24 mouse cellular contexts compared by ENCODE assay signal in the genomic region with DNA sequence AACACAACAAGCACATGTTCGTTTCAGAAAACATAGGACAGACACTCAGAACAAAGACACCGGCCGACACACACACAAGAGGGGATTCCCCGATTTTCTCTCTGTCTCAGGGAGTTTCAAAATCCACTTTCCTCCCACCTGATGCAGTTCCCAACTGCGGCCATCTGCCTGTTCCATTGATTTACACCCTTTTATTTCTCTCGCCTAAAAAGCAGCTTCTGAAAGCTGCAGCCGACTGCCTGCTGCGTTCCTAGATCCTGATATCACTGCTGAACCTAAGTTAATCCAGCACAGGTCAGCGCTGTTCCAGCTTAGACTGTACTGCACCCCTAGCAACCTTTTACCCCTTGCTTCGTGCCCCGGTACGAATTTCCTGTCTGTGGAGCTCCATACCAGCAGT.
DNase-seq lines count a peak whose midpoint lies in the region; ATAC-seq and TF ChIP-seq lines count a peak whose summit lies in the region.
"Had no signal": no experiment of that assay in that cellular context is flagged by ENCODE, and none has a peak within 500 bp of the region (broad histone marks: within the 10 kb centered on the region; RNA-seq: fewer than 3 reads in every experiment).

No protein-coding gene starts in this region.

- no peak for TF ChIP-seq RAD21 in CH12.LX (IDR thresholded peaks at IDR 0.05; ENCODE audit: low read depth, low read length)

- H3K27me3 ChIP-seq in heart, embryonic 12.5 days (replicated peaks) = no peaks in the 10 kb centered on the region
- H3K27me3 ChIP-seq in CH12.LX (replicated peaks) = no peaks in the 10 kb centered on the region
- H3K27me3 ChIP-seq in forebrain, embryonic 16.5 days (replicated peaks; ENCODE audit: control insufficient read depth, insufficient read depth, low read length) = no peaks in the 10 kb centered on the region
- H3K27me3 ChIP-seq: embryonic facial prominence, embryonic 12.5 days; forebrain, embryonic 12.5 days; hindbrain, embryonic 15.5 days had no signal

- no peaks in the 10 kb centered on the region for H3K4me1 ChIP-seq in heart, embryonic 12.5 days (replicated peaks)
- peaks cover 0 to 9% of the 10 kb centered on the region in 2 experiments; a peak in 2 of 4 replicates for H3K4me1 ChIP-seq in CH12.LX (ENCODE audit: control insufficient read depth in 1 of 2, insufficient read depth in 2 of 2)
- H3K4me1 ChIP-seq in forebrain, embryonic 16.5 days (replicated peaks; ENCODE audit: control insufficient read depth, insufficient read depth, low read length) = no peaks in the 10 kb centered on the region
- H3K4me1 ChIP-seq: embryonic facial prominence, embryonic 12.5 days; forebrain, embryonic 12.5 days; hindbrain, embryonic 15.5 days had no signal

- dilution Hi-C loops in CH12.LX (cut with MboI; ENCODE audit: extremely low pct_ligation_motif_present, extremely low pct_unique_long_range_greater_than_20kb, low sequenced_read_pairs) = no loop called here

- DNase-seq in heart, adult 9 months (ENCODE audit: low spot score in 2 of 2) = no peak
- DNase-seq in CH12.LX (ENCODE audit: extremely low read depth) (peak; percentile 4), R1 (ENCODE audit: low read depth, low spot score) (peak; percentile 66)
- peak; percentile 5 for DNase-seq in layer of hippocampus, adult 9-10 months (ENCODE audit: low spot score)
- no peak for DNase-seq in right cerebral cortex, postnatal 4 days
- DNase-seq in adrenal gland, postnatal 25 days = no peak
- DNase-seq: adrenal gland, adult 2 months; adrenal gland, postnatal 36 days; B cell, adult 2 months; cerebellum, adult 11 months; cerebellum, adult 8-10 months; cerebellum, postnatal 14 days; forebrain, postnatal 0 days; gastrocnemius, adult 2 months; gastrocnemius, postnatal 25 days; heart, postnatal 10 days had no signal

- in situ Hi-C loops in CH12.LX (cut with MboI; ENCODE audit: low pct_ligation_motif_present, low pct_unique_long_range_greater_than_20kb, low sequenced_read_pairs) = no loop called here

- H3K27ac ChIP-seq in heart, embryonic 12.5 days (ENCODE audit: poor library complexity, severe bottlenecking) = no peak overlapping the region
- no peak overlapping the region for H3K27ac ChIP-seq in CH12.LX (ENCODE audit: insufficient read depth, low read depth)
- H3K27ac ChIP-seq in forebrain, embryonic 16.5 days (ENCODE audit: low read length) = no peak overlapping the region
- H3K27ac ChIP-seq: embryonic facial prominence, embryonic 12.5 days; forebrain, embryonic 12.5 days; gastrocnemius, adult 2 months; hindbrain, embryonic 15.5 days had no signal

- 0 out of 2 replicates have a peak, but pooled peaks cover 2% of the 10 kb centered on the region for H3K9me3 ChIP-seq in heart, embryonic 12.5 days (replicated peaks)
- H3K9me3 ChIP-seq in CH12.LX (replicated peaks; ENCODE audit: low read length) = no peaks in the 10 kb centered on the region
- no peaks in the 10 kb centered on the region for H3K9me3 ChIP-seq in forebrain, embryonic 16.5 days (ENCODE audit: control insufficient read depth, low read length)
- H3K9me3 ChIP-seq: embryonic facial prominence, embryonic 12.5 days; forebrain, embryonic 12.5 days; G1E; hindbrain, embryonic 15.5 days had no signal

- no peak for TF ChIP-seq POLR2A in CH12.LX (IDR thresholded peaks at IDR 0.05; ENCODE audit: low read depth, low read length)

- H3K36me3 ChIP-seq in heart, embryonic 12.5 days = no peaks in the 10 kb centered on the region
- no peaks in the 10 kb centered on the region for H3K36me3 ChIP-seq in CH12.LX (replicated peaks in 1 of 2; ENCODE audit: control insufficient read depth in 1 of 2, insufficient read depth in 1 of 2, low read length in 1 of 2)
- H3K36me3 ChIP-seq in forebrain, embryonic 16.5 days (ENCODE audit: control insufficient read depth, insufficient read depth) = no peaks in the 10 kb centered on the region
- H3K36me3 ChIP-seq: embryonic facial prominence, embryonic 12.5 days; forebrain, embryonic 12.5 days; G1E; hindbrain, embryonic 15.5 days had no signal

- peak overlapping the region; percentile 29; the same call in 1 of the 2 replicates for H3K4me2 ChIP-seq in heart, embryonic 12.5 days
- peak overlapping the region; percentile 77; the same call in 1 of the 2 replicates for H3K4me2 ChIP-seq in CH12.LX (ENCODE audit: insufficient read depth, low read depth, poor library complexity, severe bottlenecking)
- no peak overlapping the region for H3K4me2 ChIP-seq in forebrain, embryonic 16.5 days (ENCODE audit: low read length)
- H3K4me2 ChIP-seq: embryonic facial prominence, embryonic 12.5 days; forebrain, embryonic 12.5 days; hindbrain, embryonic 15.5 days had no signal

- TF ChIP-seq CTCF in CH12.LX (conservative IDR thresholded peaks at IDR 0.05 in 1 of 2, IDR thresholded peaks at IDR 0.05 in 1 of 2; ENCODE audit: low read depth in 2 of 2, low read length in 2 of 2) = no peak

- no peak overlapping the region for H3K4me3 ChIP-seq in heart, embryonic 12.5 days
- no peak overlapping the region for H3K4me3 ChIP-seq in CH12.LX (replicated peaks in 1 of 3; ENCODE audit: low read depth in 2 of 3, low read length in 2 of 3, poor library complexity in 1 of 3)
- H3K4me3 ChIP-seq in forebrain, embryonic 16.5 days (replicated peaks; ENCODE audit: low read length) = no peak overlapping the region
- H3K4me3 ChIP-seq: embryonic facial prominence, embryonic 12.5 days; forebrain, embryonic 12.5 days; gastrocnemius, adult 2 months; hindbrain, embryonic 15.5 days had no signal

- TF ChIP-seq EP300 in CH12.LX (IDR thresholded peaks at IDR 0.05; ENCODE audit: low read length) = no peak

- WGBS in heart, embryonic 12.5 days = 61% methylated on average over 12 of the region's 12 CpGs
- WGBS in forebrain, embryonic 16.5 days = 79% methylated on average over 12 of the region's 12 CpGs

- ATAC-seq in heart, embryonic 12.5 days (ENCODE audit: insufficient number of reproducible peaks, low FRiP score) = no peak
- ATAC-seq in forebrain, embryonic 16.5 days = no peak
- ATAC-seq: CD4-positive, CD25-positive, alpha-beta regulatory T cell, adult 4 months; forebrain, postnatal 0 days; intestine, postnatal 0 days had no signal

- 0 out of 2 replicates have a peak overlapping the region, but pooled peaks have one; percentile 36 for H3K9ac ChIP-seq in heart, embryonic 12.5 days
- no peak overlapping the region for H3K9ac ChIP-seq in CH12.LX (ENCODE audit: insufficient read depth, low read depth)
- no peak overlapping the region for H3K9ac ChIP-seq in forebrain, embryonic 16.5 days (replicated peaks; ENCODE audit: low read depth, low read length)
- H3K9ac ChIP-seq: embryonic facial prominence, embryonic 12.5 days; forebrain, embryonic 12.5 days; forebrain, postnatal 0 days; hindbrain, embryonic 15.5 days had no signal

- H3K79me2 ChIP-seq in CH12.LX (replicated peaks; ENCODE audit: control insufficient read depth, extremely low read depth, insufficient read depth, poor library complexity, severe bottlenecking) = no peaks in the 10 kb centered on the region

TF ChIP-seq in CH12.LX, 34 proteins besides CTCF, POLR2A, EP300 and RAD21:
- TF ChIP-seq IRF4 (IDR thresholded peaks at IDR 0.05; ENCODE audit: low read depth, low read length) = no peak
- TF ChIP-seq JUND (conservative IDR thresholded peaks at IDR 0.05; ENCODE audit: low read depth, low read length) = no peak
- TF ChIP-seq USF1 (IDR thresholded peaks at IDR 0.05; ENCODE audit: low read depth, low read length) = no peak
- no peak for TF ChIP-seq CHD2 (IDR thresholded peaks at IDR 0.05; ENCODE audit: low read length)
- no peak for TF ChIP-seq JUN (IDR thresholded peaks at IDR 0.05; ENCODE audit: insufficient read depth, low read depth, low read length)
- TF ChIP-seq TBP (conservative IDR thresholded peaks at IDR 0.05; ENCODE audit: low read depth, low read length) = no peak
- TF ChIP-seq ELF1 (IDR thresholded peaks at IDR 0.05; ENCODE audit: low read depth, low read length) = no peak
- no peak for TF ChIP-seq ZMIZ1 (IDR thresholded peaks at IDR 0.05; ENCODE audit: low read depth, low read length)
- no peak for TF ChIP-seq E2F4 (IDR thresholded peaks at IDR 0.05; ENCODE audit: insufficient replicate concordance, low read depth, low read length)
- no peak for TF ChIP-seq BHLHE40 (IDR thresholded peaks at IDR 0.05; ENCODE audit: low read depth, low read length)
- TF ChIP-seq SIN3A (IDR thresholded peaks at IDR 0.05; ENCODE audit: low read length) = no peak
- TF ChIP-seq POLR2AphosphoS2 (IDR thresholded peaks at IDR 0.05; ENCODE audit: low read depth, low read length) = no peak
- TF ChIP-seq ETS1 (conservative IDR thresholded peaks at IDR 0.05; ENCODE audit: low read depth, low read length) = no peak

Comparison
In these comparisons a context has a peak if more than half of its experiments do, and no peak if none do; other contexts are left out.
1. DNase-seq: peak in CH12.LX (single experiment), R1 (single experiment) and layer of hippocampus, adult 9-10 months (single experiment); none in heart, adult 9 months (0 of 2), right cerebral cortex, postnatal 4 days (single experiment) and adrenal gland, postnatal 25 days (single experiment).